Mouse (Mus musculus): ENCODE results near the gene Lmf2. TPM values are rescaled to one million over a fixed set of nuclear protein-coding genes. Genes with fewer than 3 reads are reported as not detected.

The Lmf2 gene
- polyA plus RNA-seq, 1 experiment from 2014 or later = 20.5 TPM

- Histone ChIP-seq H3K9ac (ENCODE audit: low read depth, low read length) (peak within 1 kb of the TSS; percentile 92), H3K4me2 (replicated peaks; ENCODE audit: low read depth) (peak within 1 kb of the TSS; percentile 91), H3K27ac (ENCODE audit: low read depth, low read length) (peak within 1 kb of the TSS; percentile 57), H3K4me3 (ENCODE audit: low read depth, low read length) (peak within 1 kb of the TSS; percentile 99), H3K27me3 (replicated peaks; ENCODE audit: control insufficient read depth, insufficient read depth, low read length) (no peaks in the 10 kb centered on the region), H3K36me3 (ENCODE audit: control insufficient read depth, insufficient read depth) (no peaks in the 10 kb centered on the region), H3K4me1 (replicated peaks; ENCODE audit: control insufficient read depth, insufficient read depth, low read length) (peaks cover 6% of the 10 kb centered on the region; the same call in 1 of the 2 replicates), H3K9me3 (ENCODE audit: control insufficient read depth) (no peaks in the 10 kb centered on the region)
- under 1% methylated on average over 36 of the region's 37 CpGs for WGBS
- peak; percentile 19; the same call in 1 of the 2 replicates for TF ChIP-seq CTCF (IDR thresholded peaks at IDR 0.05; ENCODE audit: low read depth)
- ATAC-seq = peak; percentile 99
These were observed 40.2 kb downstream of the Lmf2 start, which contains the start of gene Sbf1 for GRCm38 (mm10) chr15:89315190-89315731. Gene Sbf1, minus strand, starts transcription at chr15:89315311.

- under 1% methylated on average over 57 of the region's 58 CpGs for WGBS
- Histone ChIP-seq H3K27ac (ENCODE audit: low read depth, low read length) (peak overlapping the region; percentile 35; the same call in 1 of the 2 replicates), H3K36me3 (ENCODE audit: control insufficient read depth, insufficient read depth) (no peaks in the 10 kb centered on the region), H3K27me3 (replicated peaks; ENCODE audit: control insufficient read depth, insufficient read depth, low read length) (no peaks in the 10 kb centered on the region), H3K4me1 (replicated peaks; ENCODE audit: control insufficient read depth, insufficient read depth, low read length) (peaks cover 6% of the 10 kb centered on the region; the same call in 1 of the 2 replicates), H3K9me3 (ENCODE audit: control insufficient read depth) (no peaks in the 10 kb centered on the region), H3K4me3 (ENCODE audit: low read depth, low read length) (peak overlapping the region; percentile 99), H3K4me2 (replicated peaks; ENCODE audit: low read depth) (peak overlapping the region; percentile 91), H3K9ac (ENCODE audit: low read depth, low read length) (peak overlapping the region; percentile 92)
- ATAC-seq = peak; percentile 44
- peak; percentile 48 for TF ChIP-seq CTCF (IDR thresholded peaks at IDR 0.05; ENCODE audit: low read depth)
These were observed 40.8 kb downstream of the Lmf2 start for GRCm38 (mm10) chr15:89314511-89315189.

- no peak for ATAC-seq
- H3K4me1 ChIP-seq (replicated peaks; ENCODE audit: control insufficient read depth, insufficient read depth, low read length) = peaks cover 6% of the 10 kb centered on the region; the same call in 1 of the 2 replicates
These were observed 41.4 kb downstream of the Lmf2 start for GRCm38 (mm10) chr15:89314107-89314506.

GRCm38 (mm10) chr15:89313359-89313758, 42.1 kb downstream of the Lmf2 start:
- no peak for ATAC-seq
- H3K27ac ChIP-seq (ENCODE audit: low read depth, low read length) = no peak overlapping the region
- no peaks in the 10 kb centered on the region for H3K9me3 ChIP-seq (ENCODE audit: control insufficient read depth)
- H3K4me3 ChIP-seq (ENCODE audit: low read depth, low read length) = no peak overlapping the region
- WGBS = 67% methylated on average over 4 of the region's 4 CpGs
- peaks cover 6% of the 10 kb centered on the region; the same call in 1 of the 2 replicates for H3K4me1 ChIP-seq (replicated peaks; ENCODE audit: control insufficient read depth, insufficient read depth, low read length)
- H3K4me2 ChIP-seq (replicated peaks; ENCODE audit: low read depth) = peak overlapping the region; percentile 91; the same call in 1 of the 2 replicates
- H3K27me3 ChIP-seq (replicated peaks; ENCODE audit: control insufficient read depth, insufficient read depth, low read length) = no peaks in the 10 kb centered on the region
- H3K36me3 ChIP-seq (ENCODE audit: control insufficient read depth, insufficient read depth) = no peaks in the 10 kb centered on the region
- H3K9ac ChIP-seq (ENCODE audit: low read depth, low read length) = no peak overlapping the region
- TF ChIP-seq CTCF (IDR thresholded peaks at IDR 0.05; ENCODE audit: low read depth) = no peak

More at GRCm38 (mm10) chr15:89314107-89314506, 41.4 kb downstream of the Lmf2 start:
- no peaks in the 10 kb centered on the region for H3K36me3 ChIP-seq (ENCODE audit: control insufficient read depth, insufficient read depth)
- no peak overlapping the region for H3K27ac ChIP-seq (ENCODE audit: low read depth, low read length)
- WGBS = 32% methylated on average over 3 of the region's 3 CpGs
- TF ChIP-seq CTCF (IDR thresholded peaks at IDR 0.05; ENCODE audit: low read depth) = no peak
- H3K27me3 ChIP-seq (replicated peaks; ENCODE audit: control insufficient read depth, insufficient read depth, low read length) = no peaks in the 10 kb centered on the region
- H3K4me3 ChIP-seq (ENCODE audit: low read depth, low read length) = peak overlapping the region; percentile 99
- H3K9ac ChIP-seq (ENCODE audit: low read depth, low read length) = peak overlapping the region; percentile 92
- H3K9me3 ChIP-seq (ENCODE audit: control insufficient read depth) = no peaks in the 10 kb centered on the region
- H3K4me2 ChIP-seq (replicated peaks; ENCODE audit: low read depth) = peak overlapping the region; percentile 91

GRCm38 (mm10) chr15:89309962-89310498, 45.4 kb downstream of the Lmf2 start:
- peaks cover 6% of the 10 kb centered on the region; the same call in 1 of the 2 replicates for H3K4me1 ChIP-seq (replicated peaks; ENCODE audit: control insufficient read depth, insufficient read depth, low read length)
- H3K27ac ChIP-seq (ENCODE audit: low read depth, low read length) = no peak overlapping the region
- no peaks in the 10 kb centered on the region for H3K27me3 ChIP-seq (replicated peaks; ENCODE audit: control insufficient read depth, insufficient read depth, low read length)
- H3K4me2 ChIP-seq (replicated peaks; ENCODE audit: low read depth) = no peak overlapping the region
- ATAC-seq = no peak
- TF ChIP-seq CTCF (IDR thresholded peaks at IDR 0.05; ENCODE audit: low read depth) = no peak
- 54% methylated on average over 6 of the region's 6 CpGs for WGBS
- H3K36me3 ChIP-seq (ENCODE audit: control insufficient read depth, insufficient read depth) = peaks cover 16% of the 10 kb centered on the region; the same call in 1 of the 2 replicates
- H3K9me3 ChIP-seq (ENCODE audit: control insufficient read depth) = no peaks in the 10 kb centered on the region
- no peak overlapping the region for H3K4me3 ChIP-seq (ENCODE audit: low read depth, low read length)
- no peak overlapping the region for H3K9ac ChIP-seq (ENCODE audit: low read depth, low read length)
